Mouse (Mus musculus) kidney, adult 8-10 months (tissue): ENCODE measurements around the gene Ttll9.
A peak's percentile ranks its signal among the peaks of the same experiment; 100 is the strongest.

Source experiments
- DNase-seq, 2 experiments: peaks; one replicate each; pipeline ENCODE4 v3.0.0; 2022

Gene Ttll9

GRCm38 (mm10) chr2:153052700-153053351 is 90.5 kb downstream of the Ttll9 start:
- peak in 1 of 2 experiments; percentile 16 for DNase-seq

GRCm38 (mm10) chr2:153053896-153054295 is 91.6 kb downstream of the Ttll9 start:
- no peak for DNase-seq

GRCm38 (mm10) chr2:153055270-153055920 is 93.1 kb downstream of the Ttll9 start:
- no peak for DNase-seq
